Mouse (Mus musculus) embryonic facial prominence, embryonic 15.5 days (tissue): ENCODE results near the gene Tspan33. TPM values are rescaled to one million over a fixed set of nuclear protein-coding genes. Genes with fewer than 3 reads are reported as not detected.
"Not testable (repeated sequence)": the region's sequence is repeated elsewhere in the genome, so short reads cannot be mapped to it uniquely, and the experiment has no call there.

ENCODE experiments used
- ATAC-seq: fragments of 200-750 bp; cut with Nextera tagmentation; 2 replicates; pipeline ENCODE4 v1.8.0; 2017; ENCODE audit warnings: low read depth, moderate TSS enrichment; ENCODE audit not compliant: insufficient number of reproducible peaks, low FRiP score, low TSS enrichment
- H3K27ac ChIP-seq: fragments of 300-500 bp; sonication (generic); replicated peaks from 2 replicates; pipeline ENCODE4 v1.5.1; 2015; ENCODE audit warnings: mild to moderate bottlenecking, inconsistent platforms
- H3K27me3 ChIP-seq: fragments of 300-500 bp; sonication (generic); 2 replicates; pipeline ENCODE4 v1.6.1; 2015; ENCODE audit warnings: inconsistent platforms
- H3K36me3 ChIP-seq: fragments of 300-500 bp; sonication (generic); 2 replicates; pipeline ENCODE4 v1.6.1; 2015; ENCODE audit warnings: mild to moderate bottlenecking, inconsistent platforms
- H3K4me1 ChIP-seq: fragments of 300-500 bp; sonication (generic); 2 replicates; pipeline ENCODE4 v1.6.1; 2015; ENCODE audit warnings: inconsistent platforms
- H3K4me2 ChIP-seq: fragments of 300-500 bp; sonication (generic); replicated peaks from 2 replicates; pipeline ENCODE4 v1.6.1; 2015; ENCODE audit warnings: mild to moderate bottlenecking, inconsistent platforms
- H3K4me3 ChIP-seq: fragments of 300-500 bp; sonication (generic); replicated peaks from 2 replicates; pipeline ENCODE4 v1.5.1; 2015; ENCODE audit warnings: mild to moderate bottlenecking, inconsistent platforms
- H3K9ac ChIP-seq: fragments of 300-500 bp; sonication (generic); 2 replicates; pipeline ENCODE4 v1.6.1; 2015; ENCODE audit warnings: inconsistent platforms
- H3K9me3 ChIP-seq: fragments of 300-500 bp; sonication (generic); replicated peaks from 2 replicates; pipeline ENCODE4 v1.6.1; 2016; ENCODE audit warnings: inconsistent platforms
- WGBS: fragments of 180-500 bp; shearing (Covaris S2); methylation state at CpG from one replicate; pipeline ENCODE4 v1.1.7; 2015; 5-methylcytosine and 5-hydroxymethylcytosine counted together
- polyA plus RNA-seq: library from polyadenylated mRNA; unstranded; fragments of >200 nt; fragmentation: Nextera tagmentation; extraction: Ambion mirVana; gene quantifications from 2 replicates; pipeline ENCODE4 v1.2.1, GENCODE M21; 2015

Gene Tspan33
- polyA plus RNA-seq, 1 experiment from 2014 or later = 8.1 TPM

DNA sequence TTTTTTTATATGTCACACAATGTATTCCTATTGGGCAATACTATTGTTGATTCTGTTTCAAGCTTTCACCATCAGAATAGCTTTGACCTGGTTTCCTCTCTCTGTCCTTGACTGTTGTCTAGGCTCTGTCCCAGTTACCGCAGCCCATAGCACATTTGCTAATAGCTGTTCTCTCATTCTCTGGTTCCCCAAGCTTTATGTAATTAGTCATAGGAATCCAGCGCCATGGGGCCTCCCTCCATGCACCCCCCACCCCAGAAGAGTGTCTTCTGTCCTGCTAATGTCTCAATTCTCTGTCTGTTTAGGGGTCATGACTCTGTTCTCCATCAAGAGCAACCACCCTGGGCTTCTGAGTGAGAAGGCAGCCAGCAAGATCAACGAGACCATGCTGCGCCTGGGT, 62.5 kb downstream of the Tspan33 start:
- H3K4me3 ChIP-seq = no peak overlapping the region
- H3K4me1 ChIP-seq = peaks cover 9% of the 10 kb centered on the region; the same call in 1 of the 2 replicates
- no peak overlapping the region for H3K4me2 ChIP-seq
- H3K27me3 ChIP-seq = no peaks in the 10 kb centered on the region
- H3K36me3 ChIP-seq = peaks cover 69% of the 10 kb centered on the region
- H3K27ac ChIP-seq = no peak overlapping the region
- WGBS = 90% methylated on average over 4 of the region's 4 CpGs
- H3K9me3 ChIP-seq = no peaks in the 10 kb centered on the region
- H3K9ac ChIP-seq = no peak overlapping the region
- ATAC-seq = no peak

DNA sequence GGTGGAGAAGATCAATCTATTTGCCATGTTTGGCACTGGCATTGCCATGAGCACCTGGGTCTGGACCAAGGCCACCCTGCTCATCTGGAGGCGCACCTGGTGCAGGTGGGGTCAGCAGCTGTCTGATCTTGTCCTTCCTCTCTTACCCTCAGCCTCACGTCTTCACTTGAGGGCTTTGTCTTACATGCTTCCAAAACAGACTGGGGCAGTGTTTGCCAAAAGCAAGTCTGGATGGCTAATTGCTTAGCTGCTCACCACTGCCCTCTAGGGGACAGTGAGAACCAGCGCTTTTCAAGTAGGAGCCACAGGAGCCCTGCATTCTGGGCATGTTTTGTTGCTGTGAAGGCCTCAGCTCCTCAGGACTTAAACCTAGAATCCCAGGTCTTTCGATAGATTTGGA, 64.4 kb downstream of the Tspan33 start:
- 38% methylated on average over 4 of the region's 4 CpGs for WGBS
- no peaks in the 10 kb centered on the region for H3K27me3 ChIP-seq
- no peak; the same call in 1 of the 2 replicates for ATAC-seq
- no peak overlapping the region for H3K27ac ChIP-seq
- no peak overlapping the region for H3K4me2 ChIP-seq
- 0 out of 2 replicates have a peak, but pooled peaks cover 3% of the 10 kb centered on the region for H3K4me1 ChIP-seq
- no peak overlapping the region for H3K4me3 ChIP-seq
- peaks cover 73% of the 10 kb centered on the region for H3K36me3 ChIP-seq
- no peak overlapping the region for H3K9ac ChIP-seq
- no peaks in the 10 kb centered on the region for H3K9me3 ChIP-seq

DNA sequence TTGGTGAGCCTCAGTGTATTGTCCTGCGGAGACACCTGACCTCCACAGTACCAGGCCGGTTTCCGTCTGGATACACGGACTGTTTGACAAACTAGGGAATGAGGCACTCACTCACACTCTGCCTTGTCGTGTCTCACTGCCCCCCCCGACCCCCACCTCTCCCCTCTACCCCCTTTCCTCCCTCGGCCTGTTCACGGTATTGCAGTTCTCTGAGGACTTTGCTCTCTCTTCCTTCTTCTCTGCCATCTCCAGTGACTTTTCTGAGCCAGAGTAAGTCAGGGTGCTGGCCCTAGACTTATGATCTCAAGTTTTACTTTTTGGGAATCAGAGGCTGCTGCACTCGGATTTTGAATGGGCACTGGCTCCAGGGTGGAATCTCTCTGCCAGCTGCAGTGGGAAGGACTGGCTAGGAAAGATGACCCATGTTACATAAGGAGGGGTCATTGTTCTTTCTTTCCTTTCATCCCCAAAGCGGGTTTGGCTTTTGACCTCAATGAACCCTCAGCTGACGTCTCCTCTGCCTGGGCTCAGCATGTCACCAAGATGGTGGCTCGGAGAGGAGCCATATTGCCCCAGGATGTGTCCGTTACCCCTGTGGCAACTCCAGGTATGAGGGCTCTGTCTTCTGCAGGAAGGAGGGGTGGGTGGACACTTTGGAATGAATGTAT, 65.1 kb downstream of the Tspan33 start:
- no peak overlapping the region for H3K4me3 ChIP-seq
- no peak overlapping the region for H3K9ac ChIP-seq
- H3K4me1 ChIP-seq = 0 out of 2 replicates have a peak, but pooled peaks cover 3% of the 10 kb centered on the region
- no peak for ATAC-seq
- H3K9me3 ChIP-seq = no peaks in the 10 kb centered on the region
- no peaks in the 10 kb centered on the region for H3K27me3 ChIP-seq
- H3K4me2 ChIP-seq = no peak overlapping the region
- peaks cover 65% of the 10 kb centered on the region for H3K36me3 ChIP-seq
- WGBS = 80% methylated on average over 13 of the region's 13 CpGs
- H3K27ac ChIP-seq = no peak overlapping the region

DNA sequence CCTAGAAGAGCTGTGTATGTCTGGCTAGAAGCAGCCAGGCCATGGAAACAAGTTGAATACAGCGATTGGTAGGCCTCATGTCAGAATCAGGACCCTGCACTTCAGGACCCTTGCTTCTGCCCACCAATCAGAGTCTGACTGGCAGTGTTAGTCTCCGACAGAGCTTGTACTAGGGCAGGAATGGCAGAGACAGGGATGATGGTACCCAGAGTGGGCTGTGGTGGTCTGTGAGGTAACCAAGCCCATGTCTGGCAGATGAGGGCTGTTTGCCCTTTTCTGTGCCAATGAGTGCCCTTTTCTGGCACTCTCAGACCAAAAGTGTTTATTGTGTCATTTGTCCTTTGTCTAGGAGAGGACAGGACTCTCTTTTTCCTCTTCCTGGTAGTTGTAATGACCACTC, 66.4 kb downstream of the Tspan33 start:
- H3K4me3 ChIP-seq, H3K27me3 ChIP-seq, H3K4me1 ChIP-seq, H3K4me2 ChIP-seq, H3K9ac ChIP-seq, H3K27ac ChIP-seq, H3K9me3 ChIP-seq, ATAC-seq: not testable (repeated sequence)
- WGBS = 96% methylated on average over 2 of the region's 2 CpGs
- H3K36me3 ChIP-seq = peaks cover 53% of the 10 kb centered on the region

DNA sequence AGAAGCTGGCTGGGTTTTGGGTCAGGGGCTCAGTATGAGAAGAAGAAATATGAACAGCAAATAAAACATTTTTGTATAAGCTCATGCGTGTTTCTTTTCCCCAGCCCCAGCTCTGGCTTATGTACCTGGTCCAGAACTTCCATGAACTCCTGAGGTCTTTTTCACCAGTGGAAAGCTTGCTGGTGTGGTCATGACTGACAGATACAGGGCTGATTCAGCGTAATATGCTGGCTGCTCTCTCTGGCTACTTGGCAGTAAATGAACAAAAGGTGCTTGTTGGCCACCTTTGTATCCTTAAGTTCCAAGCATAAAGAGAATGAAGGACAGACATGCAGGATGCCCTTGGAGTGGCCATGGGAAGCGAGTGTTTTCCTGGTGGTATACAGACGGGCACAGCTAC, 67.3 kb downstream of the Tspan33 start:
- Histone ChIP-seq H3K4me1 (0 out of 2 replicates have a peak, but pooled peaks cover 3% of the 10 kb centered on the region), H3K27ac (no peak overlapping the region), H3K9ac (no peak overlapping the region), H3K36me3 (peaks cover 46% of the 10 kb centered on the region), H3K27me3 (no peaks in the 10 kb centered on the region), H3K9me3 (no peaks in the 10 kb centered on the region), H3K4me2 (no peak overlapping the region), H3K4me3 (no peak overlapping the region)
- no peak for ATAC-seq
- 88% methylated on average over 4 of the region's 4 CpGs for WGBS

DNA sequence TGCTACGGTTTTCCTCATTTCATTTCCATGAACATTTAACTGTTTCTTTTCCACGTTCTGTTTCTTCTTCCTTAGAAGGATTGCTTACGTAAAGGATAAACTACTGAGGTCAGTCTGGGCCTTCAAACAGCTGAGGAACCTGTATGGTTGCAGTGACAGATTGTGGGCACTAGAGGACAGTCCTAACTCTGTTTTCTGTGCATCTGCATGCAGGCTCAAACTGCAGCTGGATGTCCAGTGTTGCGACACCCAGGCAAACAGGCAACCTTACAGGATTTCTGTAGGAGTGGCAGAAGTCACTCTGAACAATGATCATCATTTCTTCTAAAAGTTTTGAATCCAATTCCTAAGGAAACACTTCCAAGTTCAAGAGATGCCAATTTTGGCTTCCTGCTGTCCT, 68.5 kb downstream of the Tspan33 start:
- WGBS = 65% methylated on average over 4 of the region's 4 CpGs

DNA sequence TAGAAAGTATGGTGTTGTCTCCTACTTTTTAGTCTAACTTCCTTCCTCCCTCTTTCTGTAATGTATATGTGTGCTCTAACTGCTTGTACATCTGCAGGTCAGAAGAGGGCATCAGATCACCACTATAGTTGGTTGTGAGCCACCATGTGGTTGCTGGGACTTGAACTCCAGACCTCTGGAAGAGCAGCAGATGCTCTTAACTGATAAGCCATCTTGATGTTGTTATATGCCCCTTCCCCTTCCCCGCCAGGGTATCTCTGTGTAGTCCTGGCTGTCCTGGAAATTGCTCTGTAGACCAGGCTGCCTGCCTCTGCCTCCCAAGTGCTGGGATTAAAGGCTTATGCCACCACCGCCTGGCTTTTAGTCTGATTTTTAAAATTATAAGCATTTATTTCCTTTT, 72.9 kb downstream of the Tspan33 start:
- WGBS = 77% methylated on average over 2 of the region's 2 CpGs
- no peak for ATAC-seq

More for the DNA sequence above, 68.5 kb downstream of the Tspan33 start:
- no peaks in the 10 kb centered on the region for H3K27me3 ChIP-seq
- H3K4me2 ChIP-seq = no peak overlapping the region
- H3K4me1 ChIP-seq = 0 out of 2 replicates have a peak, but pooled peaks cover 3% of the 10 kb centered on the region
- no peak overlapping the region for H3K4me3 ChIP-seq
- H3K9ac ChIP-seq = no peak overlapping the region
- H3K9me3 ChIP-seq = no peaks in the 10 kb centered on the region
- no peak overlapping the region for H3K27ac ChIP-seq
- peaks cover 34% of the 10 kb centered on the region for H3K36me3 ChIP-seq
- no peak for ATAC-seq

More for the DNA sequence above, 72.9 kb downstream of the Tspan33 start:
- H3K4me2 ChIP-seq = 0 out of 2 replicates have a peak overlapping the region, but pooled peaks have one; percentile 71
- H3K9ac ChIP-seq = no peak overlapping the region
- no peaks in the 10 kb centered on the region for H3K27me3 ChIP-seq
- no peak overlapping the region for H3K27ac ChIP-seq
- H3K4me1 ChIP-seq = 0 out of 2 replicates have a peak, but pooled peaks cover 9% of the 10 kb centered on the region
- no peak overlapping the region for H3K4me3 ChIP-seq
- H3K9me3 ChIP-seq = no peaks in the 10 kb centered on the region
- peaks cover 3% of the 10 kb centered on the region; the same call in 1 of the 2 replicates for H3K36me3 ChIP-seq

Other genes with a start within 250 kb of the Tspan33 start
- gene Atp6v1f, start 226.5 kb upstream of the Tspan33 start, polyA plus RNA-seq = 243 and 252 TPM in 2 replicates
- gene Atp6v1fnb, start 222.8 kb upstream of the Tspan33 start, polyA plus RNA-seq = not detected in 2 replicates
- gene Kcp, start 186.3 kb upstream of the Tspan33 start, polyA plus RNA-seq = 26.2 and 28.3 TPM in 2 replicates
- gene Irf5, start 167.6 kb upstream of the Tspan33 start, polyA plus RNA-seq = 6.8 and 8.2 TPM in 2 replicates
- gene Tnpo3, start 84.3 kb upstream of the Tspan33 start, polyA plus RNA-seq = 74.2 and 85.2 TPM in 2 replicates
- gene Smo, start 41.3 kb downstream of the Tspan33 start, polyA plus RNA-seq = 53.7 and 58.7 TPM in 2 replicates
- 14.2 and 14.9 TPM in 2 replicates for gene Ahcyl2, start 73.8 kb downstream of the Tspan33 start, polyA plus RNA-seq
- 1.0 and 1.1 TPM in 2 replicates for gene Strip2, start 222.8 kb downstream of the Tspan33 start, polyA plus RNA-seq